Mouse (Mus musculus) ovary, postnatal 10 days (tissue): ENCODE results near the gene Olfr20.
"Not testable (repeated sequence)": the region's sequence is repeated elsewhere in the genome, so short reads cannot be mapped to it uniquely, and the experiment has no call there.

ENCODE experiments used
- DNase-seq: peaks from one replicate; pipeline ENCODE4 v3.0.0; 2022; ENCODE audit warnings: low spot score

Olfr20 gene

GRCm38 (mm10) chr11:73350483-73350882, at the start of gene Olfr20:
Olfr20 (plus strand) TSS chr11:73350783.
- no peak for DNase-seq

GRCm38 (mm10) chr11:73303123-73303522, 47.5 kb upstream of the Olfr20 start:
- DNase-seq = no peak

GRCm38 (mm10) chr11:73315961-73316360, 34.6 kb upstream of the Olfr20 start:
- no peak for DNase-seq

GRCm38 (mm10) chr11:73318581-73318980, 32.0 kb upstream of the Olfr20 start:
- DNase-seq = not testable (repeated sequence)

GRCm38 (mm10) chr11:73321064-73321463, 29.5 kb upstream of the Olfr20 start:
- DNase-seq = not testable (repeated sequence)

GRCm38 (mm10) chr11:73323906-73324830, 26.4 kb upstream of the Olfr20 start:
- DNase-seq = no peak

GRCm38 (mm10) chr11:73326485-73326886, 24.1 kb upstream of the Olfr20 start:
- no peak for DNase-seq

GRCm38 (mm10) chr11:73327361-73327760, 23.2 kb upstream of the Olfr20 start:
- DNase-seq = no peak

GRCm38 (mm10) chr11:73329442-73329841, 21.1 kb upstream of the Olfr20 start, which contains the start of the genes Aspa, Gm49340 and Spata22:
Aspa (minus strand) TSS chr11:73329596.
Gm49340 (plus strand) TSS chr11:73329741.
Spata22 (plus strand) TSS chr11:73329741.
- DNase-seq = no peak

- no peak for DNase-seq
Observed at GRCm38 (mm10) chr11:73333357-73333756, 17.2 kb upstream of the Olfr20 start.

- DNase-seq = no peak
Observed at GRCm38 (mm10) chr11:73336919-73337318, 13.7 kb upstream of the Olfr20 start.

GRCm38 (mm10) chr11:73370946-73371345, 20.4 kb downstream of the Olfr20 start, which contains the start of gene Olfr376:
Olfr376 (plus strand) TSS chr11:73371246.
- no peak for DNase-seq

GRCm38 (mm10) chr11:73395374-73395773, 44.8 kb downstream of the Olfr20 start:
- no peak for DNase-seq

GRCm38 (mm10) chr11:73399514-73399913, 48.9 kb downstream of the Olfr20 start, which contains the start of gene Olfr1:
Olfr1 (minus strand) TSS chr11:73399614.
- no peak for DNase-seq
